Mouse (Mus musculus) R1 (cell line): ENCODE results near the gene Gm17535.
"Not testable (repeated sequence)": the region's sequence is repeated elsewhere in the genome, so short reads cannot be mapped to it uniquely, and the experiment has no call there.

Source experiments
- DNase-seq: peaks from one replicate; pipeline ENCODE4 v3.0.0-alpha.2; 2018; ENCODE audit warnings: low read depth, low spot score

Gm17535 gene

DNA sequence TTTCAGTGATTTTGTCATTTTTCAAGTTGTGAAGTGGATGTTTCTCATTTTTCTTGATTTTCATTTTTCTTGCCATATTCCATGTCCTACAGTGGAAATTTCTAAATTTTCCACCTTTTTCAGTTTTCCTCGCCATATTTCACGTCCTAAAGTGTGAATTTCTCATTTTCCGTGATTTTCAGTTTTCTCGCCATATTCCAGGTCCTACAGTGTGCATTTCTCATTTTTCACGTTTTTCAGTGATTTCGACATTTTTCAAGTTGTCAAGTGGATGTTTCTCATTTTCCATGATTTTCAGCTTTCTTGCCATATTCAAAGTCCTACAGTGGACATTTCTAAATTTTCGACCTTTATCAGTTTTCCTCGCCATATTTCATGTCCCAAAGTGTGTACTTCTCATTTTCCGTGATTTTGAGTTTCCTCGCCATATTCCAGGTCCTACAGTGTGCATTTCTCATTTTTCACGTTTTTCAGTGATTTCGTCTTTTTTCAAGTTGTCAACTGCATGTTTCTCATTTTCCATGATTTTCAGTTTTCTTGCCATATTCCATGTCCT, 9.4 kb upstream of the Gm17535 start, which contains the start of gene Gm10717:
Gm10717 (plus strand) TSS at position 506 of the 556 bp plus-strand sequence.
- DNase-seq: not testable (repeated sequence)

DNA sequence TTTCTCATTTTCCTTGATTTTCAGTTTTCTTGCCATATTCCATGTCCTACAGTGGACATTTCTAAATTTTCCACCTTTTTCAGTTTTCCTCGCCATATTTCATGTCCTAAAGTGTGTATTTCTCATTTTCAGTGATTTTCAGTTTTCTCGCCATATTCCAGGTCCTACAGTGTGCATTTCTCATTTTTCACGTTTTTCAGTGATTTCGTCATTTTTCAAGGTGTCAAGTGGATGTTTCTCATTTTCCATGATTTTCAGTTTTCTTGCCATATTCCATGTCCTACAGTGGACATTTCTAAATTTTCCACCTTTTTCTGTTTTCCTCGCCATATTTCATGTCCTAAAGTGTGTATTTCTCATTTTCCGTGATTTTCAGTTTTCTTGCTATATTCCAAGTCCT, 8.7 kb upstream of the Gm17535 start:
- DNase-seq: not testable (repeated sequence)

DNA sequence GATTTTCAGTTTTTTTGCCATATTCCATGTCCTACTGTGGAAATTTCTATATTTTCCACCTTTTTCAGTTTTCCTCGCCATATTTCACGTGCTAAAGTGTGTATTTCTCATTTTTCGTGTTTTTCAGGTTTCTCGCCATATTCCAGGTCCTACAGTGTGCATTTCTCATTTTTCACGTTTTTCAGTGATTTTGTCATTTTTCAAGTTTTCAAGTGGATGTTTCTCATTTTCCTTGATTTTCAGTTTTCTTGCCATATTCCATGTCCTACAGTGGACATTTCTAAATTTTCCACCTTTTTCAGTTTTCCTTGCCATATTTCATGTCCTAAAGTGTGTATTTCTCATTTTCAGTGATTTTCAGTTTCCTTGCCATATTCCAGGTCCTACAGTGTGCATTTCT, 8.3 kb upstream of the Gm17535 start:
- DNase-seq: not testable (repeated sequence)

DNA sequence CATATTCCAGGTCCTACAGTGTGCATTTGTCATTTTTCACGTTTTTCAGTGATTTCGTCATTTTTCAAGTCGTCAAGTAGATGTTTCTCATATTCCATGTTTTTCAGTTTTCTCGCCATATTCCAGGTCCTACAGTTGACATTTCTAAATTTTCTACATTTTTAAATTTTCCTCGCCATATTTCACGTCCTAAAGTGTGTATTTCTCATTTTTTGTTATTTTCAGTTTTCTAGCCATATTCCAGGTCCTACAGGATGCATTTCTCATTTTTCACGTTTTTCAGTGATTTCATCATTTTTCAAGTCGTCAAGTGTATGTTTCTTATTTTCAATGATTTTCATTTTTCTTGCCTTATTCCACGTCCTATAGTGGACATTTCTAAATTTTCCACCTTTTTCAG, 7.7 kb upstream of the Gm17535 start:
- not testable (repeated sequence) for DNase-seq

DNA sequence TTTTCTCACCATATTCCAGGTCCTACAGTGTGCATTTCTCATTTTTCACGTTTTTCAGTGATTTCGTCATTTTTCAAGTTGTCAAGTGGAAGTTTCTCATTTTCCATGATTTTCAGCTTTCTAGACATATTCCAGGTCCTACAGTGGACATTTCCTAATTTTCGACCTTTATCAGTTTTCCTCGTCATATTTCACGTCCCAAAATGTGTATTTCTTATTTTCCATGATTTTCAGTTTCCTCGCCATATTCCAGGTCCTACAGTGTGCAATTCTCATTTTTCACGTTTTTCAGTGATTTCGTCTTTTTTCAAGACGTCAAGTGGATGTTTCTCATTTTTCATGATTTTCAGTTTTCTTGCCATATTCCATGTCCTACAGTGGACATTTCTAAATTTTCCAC, 7.2 kb upstream of the Gm17535 start:
- DNase-seq: peak; percentile 76

DNA sequence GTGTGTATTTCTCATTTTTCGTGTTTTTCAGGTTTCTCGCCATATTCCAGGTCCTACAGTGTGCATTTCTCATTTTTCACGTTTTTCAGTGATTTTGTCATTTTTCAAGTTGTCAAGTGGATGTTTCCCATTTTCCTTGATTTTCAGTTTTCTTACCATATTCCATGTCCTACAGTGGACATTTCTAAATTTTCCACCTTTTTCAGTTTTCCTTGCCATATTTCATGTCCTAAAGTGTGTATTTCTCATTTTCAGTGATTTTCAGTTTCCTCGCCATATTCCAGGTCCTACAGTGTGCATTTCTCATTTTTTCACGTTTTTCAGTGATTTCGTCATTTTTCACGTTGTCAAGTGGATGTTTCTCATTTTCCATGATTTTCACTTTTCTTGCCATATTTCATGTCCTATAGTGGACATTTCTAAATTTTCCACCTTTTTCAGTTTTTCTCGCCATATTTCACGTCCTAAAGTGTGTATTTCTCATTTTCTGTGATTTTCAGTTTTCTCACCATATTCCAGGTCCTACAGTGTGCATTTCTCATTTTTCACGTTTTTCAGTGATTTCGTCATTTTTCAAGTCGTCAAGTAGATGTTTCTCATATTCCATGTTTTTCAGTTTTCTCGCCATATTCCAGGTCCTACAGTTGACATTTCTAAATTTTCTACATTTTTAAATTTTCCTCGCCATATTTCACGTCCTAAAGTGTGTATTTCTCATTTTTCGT, 5.0 kb upstream of the Gm17535 start:
- not testable (repeated sequence) for DNase-seq

DNA sequence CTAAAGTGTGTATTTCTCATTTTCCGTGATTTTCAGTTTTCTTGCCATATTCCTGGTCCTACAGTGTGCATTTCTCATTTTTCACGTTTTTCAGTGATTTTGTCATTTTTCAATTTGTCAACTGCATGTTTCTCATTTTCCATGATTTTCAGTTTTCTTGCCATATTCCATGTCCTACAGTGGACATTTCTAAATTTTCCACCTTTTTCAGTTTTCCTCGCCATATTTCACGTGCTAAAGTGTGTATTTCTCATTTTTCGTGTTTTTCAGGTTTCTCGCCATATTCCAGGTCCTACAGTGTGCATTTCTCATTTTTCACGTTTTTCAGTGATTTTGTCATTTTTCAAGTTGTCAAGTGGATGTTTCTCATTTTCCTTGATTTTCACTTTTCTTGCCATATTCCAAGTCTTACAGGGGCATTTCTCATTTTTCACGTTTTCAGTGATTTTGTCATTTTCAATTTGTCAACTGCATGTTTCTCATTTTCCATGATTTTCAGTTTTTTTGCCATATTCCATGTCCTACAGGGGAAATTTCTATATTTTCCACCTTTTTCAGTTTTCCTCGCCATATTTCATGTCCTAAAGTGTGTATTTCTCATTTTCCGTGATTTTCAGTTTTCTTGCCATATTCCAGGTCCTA, 3.6 kb upstream of the Gm17535 start:
- peak; percentile 96 for DNase-seq

DNA sequence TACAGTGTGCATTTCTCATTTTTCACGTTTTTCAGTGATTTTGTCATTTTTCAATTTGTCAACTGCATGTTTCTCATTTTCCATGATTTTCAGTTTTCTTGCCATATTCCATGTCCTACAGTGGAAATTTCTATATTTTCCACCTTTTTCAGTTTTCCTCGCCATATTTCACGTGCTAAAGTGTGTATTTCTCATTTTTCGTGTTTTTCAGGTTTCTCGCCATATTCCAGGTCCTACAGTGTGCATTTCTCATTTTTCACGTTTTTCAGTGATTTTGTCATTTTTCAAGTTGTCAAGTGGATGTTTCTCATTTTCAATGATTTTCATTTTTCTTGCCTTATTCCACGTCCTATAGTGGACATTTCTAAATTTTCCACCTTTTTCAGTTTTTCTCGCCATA, 2.2 kb downstream of the Gm17535 start, which contains the start of gene Gm10715:
Gm10715 (plus strand) TSS at position 301 of the 400 bp plus-strand sequence.
- not testable (repeated sequence) for DNase-seq

DNA sequence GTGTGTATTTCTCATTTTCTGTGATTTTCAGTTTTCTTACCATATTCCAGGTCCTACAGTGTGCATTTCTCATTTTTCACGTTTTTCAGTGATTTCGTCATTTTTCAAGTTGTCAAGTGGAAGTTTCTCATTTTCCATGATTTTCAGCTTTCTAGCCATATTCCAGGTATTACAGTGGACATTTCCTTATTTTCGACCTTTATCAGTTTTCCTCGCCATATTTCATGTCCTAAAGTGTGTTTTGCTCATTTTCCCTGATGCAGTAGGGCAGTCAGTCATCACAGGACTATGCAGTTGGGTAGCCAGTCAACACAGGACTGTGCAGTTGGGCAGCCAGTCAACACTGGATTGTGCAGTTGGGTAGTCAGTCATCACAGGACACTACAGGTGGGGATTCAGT, 3.8 kb downstream of the Gm17535 start:
- DNase-seq: peak; percentile 33
